Mouse (Mus musculus) forebrain, embryonic 11.5 days (tissue): Measurements from ENCODE around the gene Rhox8. TPM values are rescaled to one million over a fixed set of nuclear protein-coding genes. Genes with fewer than 3 reads are reported as not detected.
"Not testable (repeated sequence)": the region's sequence is repeated elsewhere in the genome, so short reads cannot be mapped to it uniquely, and the experiment has no call there.

Experiments used
- ATAC-seq: fragments of 200-750 bp; cut with Nextera tagmentation; replicated peaks from 2 replicates; pipeline ENCODE4 v1.8.0; 2017; ENCODE audit warnings: moderate TSS enrichment; ENCODE audit not compliant: low FRiP score
- DNase-seq: peaks from one replicate; pipeline ENCODE4 v3.0.0-alpha.2; 2017; ENCODE audit warnings: low spot score
- H3K27ac ChIP-seq: fragments of 300-500 bp; sonication (generic); 2 replicates; pipeline ENCODE4 v1.5.1; 2014; ENCODE audit warnings: low read depth, low read length
- H3K27me3 ChIP-seq: fragments of 300-500 bp; sonication (generic); 2 replicates; pipeline ENCODE4 v1.6.1; 2014; ENCODE audit warnings: mild to moderate bottlenecking, low read length, mixed read lengths; ENCODE audit not compliant: control insufficient read depth, insufficient read depth
- H3K36me3 ChIP-seq: fragments of 300-500 bp; sonication (generic); 2 replicates; pipeline ENCODE4 v1.6.1; 2014; ENCODE audit warnings: mild to moderate bottlenecking, low read length, moderate library complexity, mixed read lengths; ENCODE audit not compliant: control insufficient read depth, insufficient read depth
- H3K4me1 ChIP-seq: fragments of 300-500 bp; sonication (generic); replicated peaks from 2 replicates; pipeline ENCODE4 v1.6.1; 2014; ENCODE audit warnings: low read length, mixed read lengths; ENCODE audit not compliant: control insufficient read depth, insufficient read depth
- H3K4me2 ChIP-seq: fragments of 300-500 bp; sonication (generic); 2 replicates; pipeline ENCODE4 v1.6.1; 2014; ENCODE audit warnings: low read depth, mild to moderate bottlenecking, low read length, moderate library complexity, mixed read lengths; ENCODE audit not compliant: severe bottlenecking
- H3K4me3 ChIP-seq: fragments of 300-500 bp; sonication (generic); 2 replicates; pipeline ENCODE4 v1.5.1; 2014; ENCODE audit warnings: low read depth, low read length
- H3K9ac ChIP-seq: fragments of 300-500 bp; sonication (generic); 2 replicates; pipeline ENCODE4 v1.6.1; 2014; ENCODE audit warnings: low read length
- H3K9me3 ChIP-seq: fragments of 300-500 bp; sonication (generic); 2 replicates; pipeline ENCODE4 v1.6.1; 2016; ENCODE audit warnings: low read length, mixed read lengths; ENCODE audit not compliant: control insufficient read depth
- WGBS: fragments of 180-500 bp; shearing (Covaris S2); extraction: QIAGEN DNeasy Blood & Tissue Kit; methylation state at CpG from one replicate; pipeline ENCODE4 v1.1.7; 2014; 5-methylcytosine and 5-hydroxymethylcytosine counted together
- polyA plus RNA-seq: library from polyadenylated mRNA; unstranded; fragments of >200 nt; fragmentation: Nextera tagmentation; extraction: Ambion mirVana; gene quantifications from 2 replicates; pipeline ENCODE4 v1.2.1, GENCODE M21; 2014

Gene Rhox8
- not detected in 2 replicates for polyA plus RNA-seq

DNA sequence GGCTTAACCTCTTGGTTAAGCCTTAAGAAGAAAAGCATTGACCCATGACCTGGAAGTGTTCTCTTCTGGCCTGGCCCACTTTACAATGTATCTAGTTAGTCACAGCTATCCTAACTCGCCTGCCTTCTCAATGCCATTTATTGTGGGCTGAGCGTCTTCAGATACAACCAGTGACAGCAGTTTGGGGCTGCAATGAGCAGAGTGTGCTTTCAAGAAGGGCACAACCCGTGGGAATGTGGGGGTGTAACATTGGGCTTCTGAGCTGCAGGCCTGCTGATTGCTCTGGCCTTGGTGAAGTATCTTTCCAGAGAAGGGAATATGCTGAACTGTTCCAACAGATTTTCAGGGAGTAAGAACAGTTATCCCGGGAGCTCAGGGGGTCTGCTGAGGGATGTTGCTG lies at the start of gene Rhox8:
Gene Rhox8, minus strand, starts transcription at position 101 of the 400 bp plus-strand sequence.
- Histone ChIP-seq H3K9ac (no peak within 1 kb of the TSS), H3K4me2 (no peak within 1 kb of the TSS), H3K36me3 (no peaks in the 10 kb centered on the region), H3K9me3 (no peaks in the 10 kb centered on the region), H3K27me3 (no peaks in the 10 kb centered on the region), H3K27ac (no peak within 1 kb of the TSS), H3K4me3 (no peak within 1 kb of the TSS), H3K4me1 (no peaks in the 10 kb centered on the region)
- ATAC-seq (no peak), DNase-seq (no peak)
- 78% methylated on average over 4 of the region's 4 CpGs for WGBS

- Histone ChIP-seq H3K4me2 (no peak overlapping the region), H3K4me3 (no peak overlapping the region), H3K36me3 (no peaks in the 10 kb centered on the region), H3K4me1 (no peaks in the 10 kb centered on the region), H3K9ac (no peak overlapping the region), H3K27ac (no peak overlapping the region), H3K27me3 (no peaks in the 10 kb centered on the region), H3K9me3 (no peaks in the 10 kb centered on the region)
- WGBS = 65% methylated on average over 4 of the region's 4 CpGs
- no peak for ATAC-seq
- DNase-seq = no peak
Observed at GRCm38 (mm10) chrX:37916311-37916710, 37.6 kb upstream of the Rhox8 start.

DNA sequence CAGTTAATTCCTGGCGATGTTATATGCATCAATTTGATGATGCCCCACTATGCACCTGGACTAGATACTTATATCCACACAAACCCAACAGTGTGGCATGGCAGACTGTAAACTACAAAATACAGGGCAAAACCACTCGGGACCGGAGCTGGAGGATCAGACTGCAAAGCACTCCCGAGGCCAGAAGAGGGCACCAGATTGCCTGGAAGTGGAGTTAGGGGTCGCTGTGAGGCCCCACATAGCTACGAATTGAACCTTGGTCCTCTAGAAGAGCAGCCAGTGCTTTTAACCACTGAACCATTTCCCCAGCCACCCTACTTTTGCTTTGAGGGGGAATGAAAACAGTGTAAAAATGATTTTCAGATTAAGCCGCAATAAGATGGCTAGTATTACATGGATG lies 29.8 kb upstream of the Rhox8 start:
- Histone ChIP-seq H3K9ac (no peak overlapping the region), H3K9me3 (no peaks in the 10 kb centered on the region), H3K27ac (no peak overlapping the region), H3K4me3 (no peak overlapping the region), H3K4me2 (no peak overlapping the region), H3K36me3 (no peaks in the 10 kb centered on the region), H3K4me1 (no peaks in the 10 kb centered on the region), H3K27me3 (no peaks in the 10 kb centered on the region)
- DNase-seq (no peak), ATAC-seq (no peak)
- WGBS = 62% methylated on average over 7 of the region's 7 CpGs

- no peaks in the 10 kb centered on the region for H3K36me3 ChIP-seq
- no peak for ATAC-seq
- H3K9me3 ChIP-seq = no peaks in the 10 kb centered on the region
- H3K4me3 ChIP-seq = no peak overlapping the region
- DNase-seq = no peak
- H3K9ac ChIP-seq = no peak overlapping the region
- H3K4me2 ChIP-seq = no peak overlapping the region
- H3K4me1 ChIP-seq = no peaks in the 10 kb centered on the region
- H3K27ac ChIP-seq = no peak overlapping the region
- H3K27me3 ChIP-seq = no peaks in the 10 kb centered on the region
- WGBS = 86% methylated on average over 5 of the region's 5 CpGs
Observed at GRCm38 (mm10) chrX:37903727-37904126, 25.0 kb upstream of the Rhox8 start.

DNA sequence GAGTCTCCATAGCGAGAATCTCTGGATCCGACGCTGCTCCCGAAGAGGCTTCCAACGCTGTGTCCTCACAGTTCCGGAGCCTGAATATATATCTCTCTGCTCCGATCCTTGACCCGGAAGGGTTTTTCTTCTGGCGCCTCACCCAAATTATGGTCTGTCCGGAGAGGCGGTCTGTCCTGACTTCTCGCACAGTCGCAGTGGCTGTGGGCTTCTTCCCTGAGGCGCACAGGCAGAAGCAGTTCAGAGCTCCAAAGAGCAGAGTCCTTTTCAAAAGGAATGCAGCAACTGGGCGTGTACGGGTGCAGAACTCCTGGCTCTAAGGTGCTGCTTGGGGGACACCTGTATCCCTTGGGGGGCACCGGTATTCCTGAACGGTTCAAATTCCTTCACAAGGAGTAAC lies 22.9 kb upstream of the Rhox8 start, which contains the start of gene Rhox9:
Gene Rhox9, minus strand, starts transcription at position 101 of the 400 bp plus-strand sequence.
- not testable (repeated sequence) for DNase-seq, H3K4me2 ChIP-seq, H3K4me3 ChIP-seq, H3K9me3 ChIP-seq, H3K27ac ChIP-seq, ATAC-seq, H3K36me3 ChIP-seq, H3K9ac ChIP-seq, H3K4me1 ChIP-seq, H3K27me3 ChIP-seq
- 98% methylated on average over 8 of the region's 18 CpGs for WGBS

- H3K4me3 ChIP-seq, H3K9ac ChIP-seq, H3K27ac ChIP-seq, H3K4me1 ChIP-seq, H3K4me2 ChIP-seq, H3K9me3 ChIP-seq, DNase-seq, H3K36me3 ChIP-seq, ATAC-seq, H3K27me3 ChIP-seq: not testable (repeated sequence)
- WGBS = 78% methylated on average over 9 of the region's 9 CpGs
Observed at GRCm38 (mm10) chrX:37897132-37897531, 18.4 kb upstream of the Rhox8 start, which contains the start of gene Rhox7b. Rhox7b (minus strand) TSS chrX:37897232.

DNA sequence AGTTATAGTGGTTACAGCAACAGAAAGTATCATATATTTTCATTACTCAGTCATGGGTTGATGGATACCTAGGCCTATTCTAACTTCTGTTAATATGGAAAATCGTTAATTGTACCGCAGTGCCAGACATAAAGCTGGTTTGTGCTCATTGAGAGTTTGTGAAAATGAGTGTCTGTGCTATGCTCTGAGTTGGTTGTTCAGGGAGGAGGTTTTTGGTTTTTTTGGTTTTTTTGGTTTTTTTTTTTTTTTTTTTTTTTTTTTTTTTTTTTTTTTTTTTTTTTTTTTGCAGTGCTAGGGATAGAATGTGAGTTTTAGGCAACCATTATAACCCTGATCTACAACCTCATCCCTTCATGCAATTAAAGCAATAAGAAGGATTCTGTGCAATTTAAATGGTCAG lies 7.1 kb downstream of the Rhox8 start:
- Histone ChIP-seq H3K27ac (no peak overlapping the region), H3K9me3 (no peaks in the 10 kb centered on the region), H3K27me3 (no peaks in the 10 kb centered on the region), H3K4me2 (no peak overlapping the region), H3K36me3 (no peaks in the 10 kb centered on the region), H3K9ac (no peak overlapping the region), H3K4me1 (no peaks in the 10 kb centered on the region), H3K4me3 (no peak overlapping the region)
- DNase-seq (no peak), ATAC-seq (no peak)
- WGBS = 98% methylated on average over 2 of the region's 2 CpGs

DNA sequence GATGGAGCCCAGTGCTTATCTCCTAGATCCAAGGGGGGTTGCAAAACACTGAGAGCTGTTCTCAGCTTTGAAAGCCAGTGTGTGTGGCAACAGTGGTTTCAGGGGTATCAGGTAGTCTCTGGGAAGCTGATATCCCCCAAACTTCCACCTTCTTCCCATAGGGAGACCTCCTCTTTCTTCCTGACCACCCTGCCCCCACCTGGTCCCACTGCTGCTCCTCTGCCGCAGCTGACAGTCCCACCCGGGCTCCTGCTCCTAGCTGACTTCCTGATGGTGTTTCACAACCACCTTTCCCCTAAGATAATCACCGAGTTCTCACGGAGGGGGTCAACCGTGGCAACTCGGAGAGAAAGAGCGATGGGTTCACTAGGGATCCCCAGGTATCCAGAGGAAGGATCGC lies 47.4 kb downstream of the Rhox8 start, which contains the start of gene Rhox7a:
Gene Rhox7a, plus strand, starts transcription at position 301 of the 400 bp plus-strand sequence.
- ATAC-seq = not testable (repeated sequence)
- 86% methylated on average over 8 of the region's 8 CpGs for WGBS

DNA sequence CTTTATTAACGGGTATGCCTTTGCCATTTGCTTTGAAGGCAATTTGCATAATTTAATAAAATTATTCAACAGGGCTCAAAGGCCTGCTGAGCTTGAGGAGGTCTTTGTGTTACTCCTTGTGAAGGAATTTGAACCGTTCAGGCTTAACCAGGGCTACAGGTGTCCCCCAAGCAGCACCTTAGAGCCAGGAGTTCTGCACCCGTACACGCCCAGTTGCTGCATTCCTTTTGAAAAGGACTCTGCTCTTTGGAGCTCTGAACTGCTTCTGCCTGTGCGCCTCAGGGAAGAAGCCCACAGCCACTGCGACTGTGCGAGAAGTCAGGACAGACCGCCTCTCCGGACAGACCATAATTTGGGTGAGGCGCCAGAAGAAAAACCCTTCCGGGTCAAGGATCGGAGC lies 52.1 kb downstream of the Rhox8 start, which contains the start of gene Rhox6:
Gene Rhox6, plus strand, starts transcription at position 301 of the 400 bp plus-strand sequence.
- H3K4me3 ChIP-seq, H3K36me3 ChIP-seq, H3K4me1 ChIP-seq, H3K4me2 ChIP-seq, DNase-seq, ATAC-seq, H3K27ac ChIP-seq, H3K27me3 ChIP-seq, H3K9me3 ChIP-seq, H3K9ac ChIP-seq: not testable (repeated sequence)
- WGBS = 95% methylated on average over 4 of the region's 12 CpGs

More for the DNA sequence above, 47.4 kb downstream of the Rhox8 start, which contains the start of gene Rhox7a:
- H3K4me3 ChIP-seq, H3K27me3 ChIP-seq, H3K4me1 ChIP-seq, H3K9ac ChIP-seq, H3K27ac ChIP-seq, H3K36me3 ChIP-seq, H3K4me2 ChIP-seq, H3K9me3 ChIP-seq, DNase-seq: not testable (repeated sequence)
